Mouse (Mus musculus): ENCODE results near the gene Pfkl.
"Not testable (repeated sequence)": the region's sequence is repeated elsewhere in the genome, so short reads cannot be mapped to it uniquely, and the experiment has no call there.

Gene Pfkl

GRCm38 (mm10) chr10:78009945-78010293 is at the start of gene Pfkl:
Gene Pfkl (minus strand): TSS chr10:78010083.
- no peak for DNase-seq (ENCODE audit: low read depth)

GRCm38 (mm10) chr10:78057056-78057455 is 47.2 kb upstream of the Pfkl start:
- no peak for DNase-seq (ENCODE audit: low read depth)

GRCm38 (mm10) chr10:78054633-78055565 is 45.0 kb upstream of the Pfkl start:
- DNase-seq (ENCODE audit: low read depth): peak; percentile 33

- DNase-seq (ENCODE audit: low read depth): no peak
Observed at GRCm38 (mm10) chr10:78049519-78050035, 39.7 kb upstream of the Pfkl start.

- no peak for DNase-seq (ENCODE audit: low read depth)
Observed at GRCm38 (mm10) chr10:78048061-78048730, 38.3 kb upstream of the Pfkl start.

GRCm38 (mm10) chr10:78046388-78046787 is 36.5 kb upstream of the Pfkl start:
- DNase-seq (ENCODE audit: low read depth): no peak

GRCm38 (mm10) chr10:78044531-78044930 is 34.6 kb upstream of the Pfkl start:
- DNase-seq (ENCODE audit: low read depth): no peak

- peak; percentile 56 for DNase-seq (ENCODE audit: low read depth)
Observed at GRCm38 (mm10) chr10:78043406-78043836, 33.5 kb upstream of the Pfkl start, which contains the start of gene Aire. Gene Aire (minus strand): TSS chr10:78043610.

GRCm38 (mm10) chr10:78042697-78043405 is 33.0 kb upstream of the Pfkl start:
- no peak for DNase-seq (ENCODE audit: low read depth)

GRCm38 (mm10) chr10:78042096-78042495 is 32.2 kb upstream of the Pfkl start:
- no peak for DNase-seq (ENCODE audit: low read depth)

- DNase-seq (ENCODE audit: low read depth): no peak
Observed at GRCm38 (mm10) chr10:78041647-78042046, 31.8 kb upstream of the Pfkl start, which contains the start of gene Dnmt3l. Gene Dnmt3l (plus strand): TSS chr10:78041947.

GRCm38 (mm10) chr10:78037139-78037538 is 27.3 kb upstream of the Pfkl start:
- no peak for DNase-seq (ENCODE audit: low read depth)

- no peak for DNase-seq (ENCODE audit: low read depth)
Observed at GRCm38 (mm10) chr10:78031987-78032386, 22.1 kb upstream of the Pfkl start.

- no peak for DNase-seq (ENCODE audit: low read depth)
Observed at GRCm38 (mm10) chr10:78029080-78029479, 19.2 kb upstream of the Pfkl start.

GRCm38 (mm10) chr10:78028129-78028528 is 18.2 kb upstream of the Pfkl start:
- peak; percentile 60 for DNase-seq (ENCODE audit: low read depth)

GRCm38 (mm10) chr10:78025453-78025852 is 15.6 kb upstream of the Pfkl start:
- DNase-seq (ENCODE audit: low read depth): not testable (repeated sequence)

- not testable (repeated sequence) for DNase-seq (ENCODE audit: low read depth)
Observed at GRCm38 (mm10) chr10:78019984-78020383, 10.1 kb upstream of the Pfkl start.

GRCm38 (mm10) chr10:78019291-78019690 is 9.4 kb upstream of the Pfkl start:
- DNase-seq (ENCODE audit: low read depth): no peak

GRCm38 (mm10) chr10:78018797-78019203 is 8.9 kb upstream of the Pfkl start:
- peak; percentile 72 for DNase-seq (ENCODE audit: low read depth)

GRCm38 (mm10) chr10:78016366-78016765 is 6.5 kb upstream of the Pfkl start:
- no peak for DNase-seq (ENCODE audit: low read depth)

GRCm38 (mm10) chr10:78015489-78015888 is 5.6 kb upstream of the Pfkl start:
- no peak for DNase-seq (ENCODE audit: low read depth)

Data from c-Kit-positive CD71-negative TER-119-negative erythroid progenitor cells, embryonic 14.5 days (primary cell).